Mouse (Mus musculus) brain, embryonic 14.5 days (tissue): Measurements from ENCODE around the gene Slc26a8. TPM values are rescaled to one million over a fixed set of nuclear protein-coding genes. Genes with fewer than 3 reads are reported as not detected.

Source experiments
- DNase-seq: peaks from one replicate; pipeline ENCODE4 v3.0.0-alpha.2; 2011; ENCODE audit warnings: low read depth
- CTCF ChIP-seq: fragments of 200-500 bp; IDR thresholded peaks from 2 replicates; pipeline ENCODE4 v1.5.1; 2012; ENCODE audit warnings: inconsistent platforms, mild to moderate bottlenecking, moderate library complexity, borderline replicate concordance; ENCODE audit not compliant: insufficient read depth, insufficient read length; ENCODE audit errors: extremely low read depth
- POLR2A ChIP-seq: fragments of 200-500 bp; IDR thresholded peaks from 2 replicates; pipeline ENCODE4 v1.6.1; 2012; ENCODE audit warnings: mild to moderate bottlenecking, inconsistent platforms, borderline replicate concordance; ENCODE audit not compliant: poor library complexity, insufficient read depth, insufficient read length, severe bottlenecking; ENCODE audit errors: extremely low read depth
- polyA plus RNA-seq: library from polyadenylated mRNA; depleted of rRNA; stranded (reverse); fragments of >200 nt; gene quantifications from 2 replicates; pipeline ENCODE4 v1.2.3, GENCODE M21; 2012; rRNA removed

The Slc26a8 gene
- polyA plus RNA-seq, 1 experiment: 3.2 TPM

DNA sequence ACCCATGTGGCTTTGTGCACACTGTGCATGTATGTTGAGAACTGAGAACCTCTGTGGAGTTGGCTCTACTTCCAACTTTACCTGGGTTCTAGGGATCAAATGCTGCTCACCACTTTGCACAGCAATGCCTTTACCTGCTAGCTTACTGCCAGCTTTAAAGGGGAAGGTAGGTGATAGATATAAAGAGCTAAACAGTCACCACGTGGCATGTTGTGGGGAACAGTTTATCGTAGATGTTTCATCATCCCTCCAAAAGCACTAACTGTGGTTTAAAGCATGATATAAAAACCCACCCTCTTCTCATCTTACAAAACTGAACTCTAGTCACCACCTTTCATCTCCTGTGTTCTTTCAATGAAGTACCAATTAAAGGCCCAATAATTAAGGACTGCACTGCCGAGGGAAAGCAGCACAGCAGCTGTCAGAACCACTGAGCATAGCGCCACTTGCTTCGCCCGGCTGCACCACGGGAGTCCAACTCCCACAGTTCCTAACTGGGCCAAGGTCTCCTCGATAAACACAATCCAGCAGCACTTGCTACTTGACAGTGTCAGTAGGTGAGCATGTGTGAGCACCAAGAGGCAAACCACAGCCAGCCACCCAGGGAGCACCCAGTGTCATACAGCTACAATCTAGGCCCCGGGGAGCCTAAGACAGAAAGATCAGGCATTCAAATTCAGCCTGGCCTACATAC, 88.3 kb downstream of the Slc26a8 start:
- no peak for DNase-seq
- TF ChIP-seq POLR2A (no peak), CTCF (no peak)

DNA sequence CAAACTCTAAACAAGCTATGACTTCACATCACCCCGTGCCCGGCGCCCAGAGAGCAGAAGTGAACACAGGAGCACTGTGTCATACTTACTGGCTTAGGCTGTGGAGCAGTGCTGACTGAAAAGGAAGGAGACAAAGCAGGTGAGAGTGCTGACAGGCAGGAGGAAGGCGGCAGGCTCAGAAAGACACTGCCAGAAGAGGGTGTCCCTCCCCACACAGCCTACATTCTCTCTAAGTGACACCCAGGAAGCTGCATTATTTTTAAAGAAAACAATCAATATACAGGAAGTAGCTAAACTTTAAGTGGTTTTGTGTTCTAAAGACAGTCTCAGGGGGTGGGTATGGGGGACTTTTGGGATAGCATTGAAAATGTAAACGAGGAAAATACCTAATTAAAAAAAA, 89.3 kb downstream of the Slc26a8 start:
- no peak for TF ChIP-seq POLR2A
- TF ChIP-seq CTCF: no peak
- no peak for DNase-seq

DNA sequence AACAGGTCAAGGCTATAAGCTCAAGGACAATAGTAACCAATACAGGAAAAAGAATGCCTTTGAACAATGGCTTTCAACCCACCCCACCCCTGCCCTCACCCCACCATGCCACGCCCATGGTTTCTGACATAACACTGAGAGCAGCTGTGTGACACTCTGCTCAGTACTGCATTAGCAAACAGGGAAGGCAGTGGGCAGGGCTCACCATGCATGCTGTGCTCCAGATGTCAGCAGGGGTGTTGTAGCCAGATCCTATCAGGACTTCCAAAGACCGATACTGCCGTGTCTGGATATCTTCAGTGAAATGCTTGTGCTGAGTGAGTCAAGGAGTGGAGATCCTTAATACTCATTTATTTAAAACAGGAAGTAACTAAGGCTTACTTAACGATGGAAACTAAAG, 96.1 kb downstream of the Slc26a8 start:
- TF ChIP-seq POLR2A (no peak), CTCF (no peak)
- no peak for DNase-seq

DNA sequence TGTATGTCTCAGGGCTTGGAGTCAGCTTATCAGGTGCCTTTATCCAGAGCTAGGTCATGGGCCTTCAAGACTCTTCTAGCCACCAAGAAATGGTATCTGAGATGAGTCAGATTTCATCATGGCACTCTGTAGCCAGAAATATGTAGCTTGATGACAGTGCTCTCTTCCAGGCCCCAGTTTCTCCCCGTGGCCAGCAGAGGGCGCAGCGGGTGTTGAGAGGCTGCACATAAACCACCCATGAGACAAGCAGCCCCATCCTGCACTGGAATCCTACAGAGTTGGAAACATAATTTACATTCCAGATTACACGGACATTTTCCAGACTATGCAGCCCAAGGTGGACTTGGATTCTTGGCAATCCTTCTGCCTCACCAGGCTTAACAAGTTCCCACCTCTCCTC, 97.0 kb downstream of the Slc26a8 start:
- peak; percentile 83 for DNase-seq
- TF ChIP-seq POLR2A: no peak
- peak; percentile 96 for TF ChIP-seq CTCF

DNA sequence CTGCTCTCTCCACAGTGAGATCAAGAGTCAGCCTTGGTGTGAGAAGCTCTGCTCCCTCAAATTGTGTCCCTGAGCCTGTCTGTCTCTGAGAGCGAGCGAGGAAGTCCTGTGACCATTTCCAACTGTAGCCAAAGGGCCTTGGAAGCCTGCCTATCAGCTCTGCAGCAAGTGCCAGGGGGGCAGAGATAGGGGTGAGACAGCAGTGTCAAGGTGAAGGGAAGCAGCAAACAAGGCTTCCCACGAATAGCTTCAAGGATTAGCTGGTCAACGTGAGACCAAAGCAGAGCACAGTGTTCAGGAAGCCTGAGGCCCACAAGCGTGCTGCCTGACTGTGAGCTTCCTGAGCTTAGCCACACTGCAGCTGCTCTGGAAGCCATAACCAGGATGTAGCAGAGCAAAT, 98.6 kb downstream of the Slc26a8 start:
- no peak for TF ChIP-seq CTCF
- DNase-seq: no peak

DNA sequence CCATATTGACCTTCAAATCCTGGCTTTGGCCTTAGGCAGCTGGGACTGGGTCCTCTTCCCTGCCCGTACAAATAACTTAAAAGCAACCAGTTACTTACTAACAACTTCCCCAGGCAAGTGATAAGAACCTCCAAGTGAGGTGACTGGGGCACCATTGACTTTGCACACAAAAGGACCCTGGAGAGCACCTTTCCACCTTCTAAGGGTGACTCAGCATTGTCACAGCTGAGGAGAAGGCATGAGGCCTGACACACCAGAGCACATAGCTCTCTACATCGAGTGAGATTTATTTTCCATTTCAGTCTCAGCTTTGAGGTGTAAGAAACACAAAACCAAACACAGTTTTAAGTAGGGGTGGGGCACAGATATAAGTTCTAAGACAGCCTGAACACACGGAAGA, 99.4 kb downstream of the Slc26a8 start:
- no peak for DNase-seq
- TF ChIP-seq POLR2A (no peak), CTCF (no peak)

DNA sequence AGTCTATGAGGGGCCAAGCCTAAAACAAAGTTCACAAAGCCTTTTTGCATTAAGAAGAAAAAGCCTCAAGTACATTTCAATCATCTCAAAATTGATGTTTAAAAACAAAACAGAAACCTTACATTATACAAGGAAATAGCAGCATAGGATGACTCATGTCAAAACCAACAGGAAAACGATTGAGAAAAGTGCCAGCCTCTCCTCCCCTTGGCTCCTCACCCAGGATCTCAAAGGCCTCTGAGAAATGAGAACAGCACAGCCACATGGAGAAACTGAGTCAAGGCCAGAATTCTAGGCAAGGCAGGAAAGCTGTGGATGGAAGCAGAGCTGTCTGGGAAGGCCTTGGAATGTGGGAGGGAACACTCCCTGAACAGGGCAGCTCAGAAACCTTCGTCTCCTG, 101.4 kb downstream of the Slc26a8 start:
- DNase-seq: no peak
- TF ChIP-seq POLR2A (no peak), CTCF (no peak)

Other genes with a start within 250 kb of the Slc26a8 start
- gene Fkbp5, start 172.7 kb downstream of the Slc26a8 start, polyA plus RNA-seq: 27.9 and 34.3 TPM in 2 replicates
- gene Armc12, start 159.4 kb downstream of the Slc26a8 start, polyA plus RNA-seq: 0.05 and 0.09 TPM in 2 replicates
- gene Clpsl2, start 140.8 kb downstream of the Slc26a8 start, polyA plus RNA-seq: 0.21 TPM in 1 of 2 replicates, not detected in the other
- not detected in 2 replicates for gene Clps, start 129.5 kb downstream of the Slc26a8 start, polyA plus RNA-seq
- 5.9 and 6.4 TPM in 2 replicates for gene Lhfpl5, start 114.6 kb downstream of the Slc26a8 start, polyA plus RNA-seq
- gene Srpk1, start 67.5 kb downstream of the Slc26a8 start, polyA plus RNA-seq: 61.8 and 75.6 TPM in 2 replicates
- gene Mapk14, start 1.1 kb upstream of the Slc26a8 start, polyA plus RNA-seq: 64.7 and 66.2 TPM in 2 replicates
- 0.53 and 0.89 TPM in 2 replicates for gene AC170998.1, start 35.9 kb upstream of the Slc26a8 start, polyA plus RNA-seq
- 1.3 and 2.1 TPM in 2 replicates for gene Mapk13, start 79.1 kb upstream of the Slc26a8 start, polyA plus RNA-seq
- gene Brpf3, start 110.9 kb upstream of the Slc26a8 start, polyA plus RNA-seq: 46.1 and 47.5 TPM in 2 replicates
- 0.23 TPM in 1 of 2 replicates, not detected in the other for gene Pnpla1, start 168.2 kb upstream of the Slc26a8 start, polyA plus RNA-seq
- 0.69 and 0.98 TPM in 2 replicates for gene 4930539E08Rik, start 225.1 kb upstream of the Slc26a8 start, polyA plus RNA-seq